Mouse (Mus musculus) c-Kit-positive CD71-positive TER-119-negative erythroid progenitor cells, embryonic 14.5 days (primary cell): ENCODE measurements around the gene Luzp1.
A peak's percentile ranks its signal among the peaks of the same experiment; 100 is the strongest.

Experiments
- DNase-seq: peaks from one replicate; pipeline ENCODE4 v3.0.0-alpha.2; 2013; ENCODE audit warnings: low read depth

Gene Luzp1

DNA sequence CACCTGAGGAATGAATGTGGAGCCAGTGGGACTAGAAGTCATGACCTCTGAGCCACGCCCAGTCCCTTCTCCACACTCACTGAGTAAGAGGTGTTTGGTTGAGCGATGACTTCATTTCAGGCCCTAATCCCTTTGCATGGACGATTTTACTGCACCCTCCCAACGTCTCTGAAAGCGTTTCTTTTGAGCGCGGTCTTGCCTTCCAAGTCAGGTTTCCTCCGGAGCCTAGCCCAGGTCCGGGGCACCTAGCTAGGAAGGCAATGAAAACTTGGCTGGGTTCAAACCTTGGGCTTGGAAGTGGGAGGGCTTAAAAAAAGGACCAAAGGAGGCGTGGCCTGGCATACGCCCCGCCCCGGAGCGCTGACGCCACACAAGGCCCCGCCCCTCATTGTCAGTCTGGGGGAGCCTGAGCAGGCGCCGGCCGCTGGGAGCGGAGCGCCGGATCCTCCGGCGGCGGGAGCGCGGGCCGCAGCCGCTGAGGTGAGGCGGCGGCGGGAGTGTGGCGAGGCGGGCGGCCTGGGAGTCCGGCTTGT lies at the start of gene Luzp1:
Gene Luzp1, plus strand, starts transcription at position 391 of the 533 bp plus-strand sequence.
- peak; percentile 80 for DNase-seq

DNA sequence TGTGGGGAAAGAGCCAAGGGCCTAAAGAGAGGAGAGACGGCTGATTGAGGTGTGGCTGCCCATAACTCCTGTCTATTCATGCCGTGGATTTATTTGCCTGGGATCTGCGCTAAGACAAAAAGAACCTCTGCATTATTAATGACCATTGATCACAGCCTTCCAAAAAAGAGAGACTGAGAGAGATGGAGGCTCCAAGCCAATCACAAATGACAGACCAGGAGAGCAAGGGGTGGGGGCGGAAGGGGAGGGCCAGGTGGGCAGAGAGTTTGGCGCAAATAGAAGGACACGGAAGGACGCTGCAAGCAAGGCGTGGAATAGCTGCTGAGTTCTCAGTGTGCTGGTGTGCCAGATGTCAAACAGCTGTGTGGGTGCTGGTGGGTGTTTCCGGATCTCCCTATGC lies 46.3 kb upstream of the Luzp1 start, which contains the start of gene Htr1d:
Gene Htr1d, plus strand, starts transcription at position 301 of the 400 bp plus-strand sequence.
- no peak for DNase-seq

DNA sequence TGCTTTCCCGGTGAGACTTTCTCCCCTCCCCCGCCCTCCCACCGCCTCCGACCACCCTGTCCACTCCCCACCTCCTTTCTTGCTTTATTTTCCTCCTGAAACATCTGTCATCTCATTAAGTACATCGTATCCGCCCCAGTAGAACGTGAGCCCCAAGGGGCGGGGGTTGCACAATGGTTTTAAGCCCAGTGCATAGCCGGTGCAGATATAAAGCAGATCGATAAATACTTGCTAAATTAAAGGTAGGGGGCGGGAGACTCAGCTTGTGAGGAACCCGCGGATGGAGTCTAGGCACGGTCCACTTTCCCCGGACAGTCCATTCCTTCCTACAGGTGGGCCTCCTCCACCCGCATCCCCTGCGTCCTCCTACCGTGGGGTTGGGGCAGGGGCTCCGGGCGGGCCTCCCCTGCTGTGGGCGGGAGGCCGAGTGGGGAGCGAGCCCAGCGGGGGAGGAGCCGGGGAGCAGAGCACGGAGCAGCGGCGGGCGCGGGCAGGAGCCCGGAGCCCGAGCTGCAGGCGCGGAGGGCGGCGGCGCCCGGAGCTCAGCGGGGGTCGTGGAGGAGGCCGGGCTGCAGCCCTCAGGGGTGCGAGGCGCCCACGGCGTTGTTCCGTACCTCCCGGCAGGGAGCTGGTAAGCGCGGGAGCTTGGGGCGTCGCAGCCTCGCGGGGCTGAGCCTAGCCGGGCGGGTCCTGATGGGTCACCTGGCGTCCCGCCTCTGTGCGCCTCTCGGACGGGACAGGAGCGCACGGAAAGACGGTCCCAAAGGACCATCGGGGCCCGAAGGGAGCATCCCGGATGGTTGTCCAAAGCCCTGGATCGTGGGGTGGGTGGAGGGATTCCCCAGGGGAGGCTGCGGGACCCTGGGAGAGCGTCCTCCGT lies 45.2 kb upstream of the Luzp1 start:
- no peak for DNase-seq

DNA sequence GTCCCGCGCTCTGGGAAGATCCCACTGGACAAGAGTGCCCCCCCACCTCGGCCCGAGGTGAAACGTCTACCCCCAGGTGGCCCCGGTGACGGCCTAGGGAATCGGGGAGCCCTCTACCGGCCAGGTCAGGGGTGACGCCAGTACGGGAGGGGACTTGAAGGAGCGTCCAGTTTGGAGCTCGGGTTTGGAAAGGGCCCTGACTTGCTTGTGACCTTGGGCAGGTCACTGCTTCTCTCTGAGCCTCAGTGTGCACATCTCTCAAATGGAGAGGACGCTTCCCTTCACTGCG lies 44.6 kb upstream of the Luzp1 start:
- no peak for DNase-seq

DNA sequence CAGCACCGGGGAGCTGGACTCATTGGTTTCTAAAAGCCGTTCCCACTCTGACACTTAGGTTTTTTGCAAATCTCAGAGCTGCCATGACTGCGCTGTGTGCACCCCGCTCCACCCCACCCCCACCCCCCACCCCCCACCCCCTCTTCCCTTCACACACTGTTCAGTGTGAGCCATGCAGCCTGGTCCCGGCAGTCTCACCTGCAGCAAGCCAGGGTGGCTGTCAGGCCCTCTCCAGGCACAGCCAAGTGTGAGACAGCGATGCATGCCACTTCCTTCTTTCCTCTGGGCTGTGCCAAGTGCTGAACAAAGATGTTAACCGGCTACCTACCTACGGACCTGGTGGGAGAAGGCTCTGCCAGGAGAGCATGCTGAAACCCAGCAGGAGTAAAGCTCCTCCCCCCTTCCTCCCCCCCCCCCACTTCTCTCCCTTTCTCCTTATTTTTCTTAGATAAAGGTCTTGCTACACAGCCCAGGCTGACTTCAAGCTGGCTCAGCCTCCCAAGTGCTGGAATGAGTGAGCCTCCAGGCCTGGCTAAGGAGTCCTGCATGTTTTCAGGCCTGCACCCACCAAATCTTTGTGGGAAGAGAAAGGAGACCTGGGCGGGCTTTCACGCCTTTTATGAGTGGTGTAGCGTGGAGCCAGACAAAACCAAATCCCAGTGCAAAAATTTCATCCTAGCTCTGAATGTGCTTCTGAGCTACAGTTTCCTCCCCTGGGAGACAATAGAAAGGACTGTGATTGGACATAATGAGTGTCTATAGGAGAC lies 38.8 kb upstream of the Luzp1 start:
- DNase-seq = no peak

DNA sequence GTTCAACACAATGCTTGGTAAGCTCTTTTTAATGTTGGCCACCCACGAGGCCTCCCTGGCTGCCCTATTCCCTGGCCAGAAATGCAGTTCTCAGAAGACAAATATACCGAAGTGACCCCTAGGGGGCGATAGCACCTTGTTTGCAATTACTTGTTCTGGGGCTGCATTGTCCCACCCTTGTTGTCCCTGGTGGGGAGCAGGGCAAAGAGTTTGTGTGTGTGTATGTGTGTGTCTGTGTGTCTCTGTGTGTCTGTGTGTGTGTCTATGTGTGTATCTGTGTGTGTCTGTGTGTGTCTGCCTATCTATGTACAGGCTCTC lies 38.2 kb upstream of the Luzp1 start:
- peak; percentile 64 for DNase-seq

DNA sequence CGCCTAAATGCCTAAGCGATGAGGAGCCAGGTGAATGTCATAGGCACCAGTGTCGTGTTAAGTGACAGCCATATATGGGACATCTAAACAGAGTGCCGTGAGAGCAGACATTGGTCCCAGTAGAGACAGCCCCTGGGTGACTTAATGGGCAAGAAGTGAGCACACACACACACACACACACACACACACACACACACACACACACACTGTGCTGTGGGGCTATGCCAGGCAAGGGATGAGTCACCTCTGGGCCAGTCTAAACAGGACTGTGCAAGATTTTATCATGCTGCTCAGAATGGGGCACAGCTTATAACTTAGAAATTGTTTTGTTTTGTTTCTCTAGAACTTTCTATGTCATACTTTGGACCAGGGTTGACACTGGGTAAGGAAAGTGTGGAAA lies 35.5 kb upstream of the Luzp1 start:
- DNase-seq = no peak

DNA sequence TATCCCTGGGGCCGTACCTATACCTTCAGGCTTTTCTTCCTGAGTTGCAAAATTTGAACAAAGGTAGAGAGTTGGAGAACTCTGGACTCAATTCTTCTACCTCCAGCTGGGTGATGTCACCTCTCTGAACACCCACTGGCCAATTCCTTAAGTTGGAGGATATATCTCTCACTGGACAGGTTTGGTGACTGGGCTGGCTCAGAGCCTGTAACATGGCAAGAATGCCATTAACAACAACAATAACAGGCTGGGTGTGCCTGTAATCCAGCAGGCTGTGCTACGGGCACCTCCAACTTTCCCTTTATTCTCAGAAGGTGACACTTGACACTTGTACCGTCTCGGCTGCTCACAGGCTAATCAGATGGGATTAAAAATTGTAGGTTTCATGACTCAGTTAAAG lies 30.5 kb upstream of the Luzp1 start:
- no peak for DNase-seq

DNA sequence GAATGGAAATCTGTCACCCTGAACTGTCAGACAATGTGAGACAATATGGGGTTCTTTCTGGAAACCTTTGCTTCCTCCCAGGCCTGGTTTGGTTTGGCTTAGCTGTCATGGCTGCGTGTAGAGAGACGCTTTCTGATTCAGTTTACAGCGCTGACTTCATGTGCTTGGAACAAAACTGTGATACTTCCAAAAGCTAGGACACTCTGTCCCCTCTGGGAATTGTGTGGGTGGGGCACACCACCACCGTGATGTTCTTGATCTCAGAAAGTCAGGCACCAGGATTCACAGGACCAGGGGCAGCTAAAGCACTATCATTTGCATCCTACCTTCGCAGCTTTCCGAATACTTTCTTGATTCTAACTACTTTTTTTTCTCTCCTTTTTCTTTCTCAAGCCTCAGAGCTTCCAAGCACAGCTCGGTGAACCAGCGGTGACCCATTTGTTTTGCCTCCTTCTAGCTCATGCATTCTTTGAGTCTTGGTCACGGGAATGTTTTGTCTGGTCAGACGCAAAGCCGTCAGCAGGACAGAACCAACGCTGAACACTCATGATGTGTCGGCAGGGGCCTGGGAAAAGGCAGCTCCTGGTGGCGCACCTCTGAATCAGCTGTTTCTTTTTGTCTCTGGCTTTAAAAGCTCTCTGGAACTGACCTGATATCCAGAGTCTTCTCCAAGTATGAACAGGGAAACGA lies 28.1 kb upstream of the Luzp1 start:
- no peak for DNase-seq

DNA sequence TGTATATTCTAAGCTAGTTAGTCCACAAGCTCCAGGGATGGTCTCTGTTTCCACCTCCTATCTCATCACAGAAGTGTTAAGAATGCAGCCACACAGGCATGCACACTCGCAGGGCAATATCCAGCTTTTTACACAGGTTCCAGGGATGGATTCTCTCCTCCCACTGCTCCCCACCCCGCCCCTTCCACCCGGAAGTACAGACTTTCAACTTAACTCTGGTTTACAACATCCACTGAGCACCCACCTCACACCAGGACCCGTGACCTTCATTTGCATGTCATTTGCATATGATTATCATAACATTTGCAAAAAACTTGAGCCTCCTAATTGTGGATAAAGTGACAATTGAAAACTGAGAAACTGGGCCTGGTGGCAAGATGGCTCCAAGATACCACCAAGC lies 25.0 kb upstream of the Luzp1 start:
- no peak for DNase-seq

DNA sequence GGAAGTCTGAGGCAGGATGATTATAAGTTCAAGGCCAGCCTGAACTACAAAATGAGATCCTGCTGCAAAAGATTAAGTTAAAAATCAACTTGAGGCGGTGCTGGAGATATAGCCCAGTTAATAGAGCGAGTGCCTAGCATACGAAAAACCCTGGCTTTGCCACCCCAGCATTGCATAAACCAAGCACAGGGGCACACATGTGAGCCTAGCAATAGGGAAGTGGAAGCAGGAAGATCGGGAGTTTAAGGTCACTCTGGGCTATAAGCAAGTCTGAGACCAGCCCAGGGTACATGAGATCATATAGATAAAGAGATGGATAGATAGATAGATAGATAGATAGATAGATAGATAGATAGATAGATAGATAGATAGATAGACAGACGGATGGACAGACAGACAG lies 19.8 kb upstream of the Luzp1 start:
- DNase-seq = no peak

DNA sequence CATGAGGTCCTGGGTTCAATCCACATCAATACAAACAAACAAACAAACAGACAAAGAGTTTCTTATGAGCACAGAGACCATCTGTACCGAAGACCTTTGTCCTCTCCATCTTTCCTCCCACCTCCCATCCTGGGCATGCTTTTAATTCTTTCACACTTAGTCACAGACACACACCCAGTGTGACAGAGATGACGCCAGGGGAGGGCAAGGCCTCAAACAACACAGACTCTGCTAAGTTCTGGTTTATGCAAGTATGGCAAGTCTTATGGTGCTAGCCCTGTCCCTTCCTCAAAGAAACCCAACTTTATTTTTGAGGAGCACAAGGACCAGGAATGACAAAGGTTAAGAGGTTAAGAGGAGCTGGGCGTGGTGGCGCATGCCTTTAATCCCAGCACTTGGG lies 19.3 kb upstream of the Luzp1 start:
- DNase-seq = no peak

DNA sequence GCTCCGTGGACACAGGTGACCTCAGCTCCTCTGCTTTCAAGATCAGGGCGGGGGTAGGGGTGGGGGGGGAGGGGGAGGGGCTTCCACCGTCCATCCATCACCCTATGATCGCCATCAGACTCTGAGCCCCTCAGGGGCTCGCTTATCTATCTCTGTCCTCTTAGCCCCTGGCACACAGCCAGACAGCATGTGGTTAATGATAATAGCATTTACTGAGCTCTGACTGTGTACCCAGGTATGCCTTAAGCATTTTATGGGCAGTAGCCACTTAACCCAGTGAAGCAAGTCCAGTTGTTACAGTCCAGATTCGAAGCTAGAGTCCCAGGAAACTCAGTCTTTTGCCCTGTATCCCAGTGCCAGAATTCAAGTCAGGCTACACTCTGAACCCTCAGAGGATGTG lies 18.0 kb upstream of the Luzp1 start:
- DNase-seq = no peak

DNA sequence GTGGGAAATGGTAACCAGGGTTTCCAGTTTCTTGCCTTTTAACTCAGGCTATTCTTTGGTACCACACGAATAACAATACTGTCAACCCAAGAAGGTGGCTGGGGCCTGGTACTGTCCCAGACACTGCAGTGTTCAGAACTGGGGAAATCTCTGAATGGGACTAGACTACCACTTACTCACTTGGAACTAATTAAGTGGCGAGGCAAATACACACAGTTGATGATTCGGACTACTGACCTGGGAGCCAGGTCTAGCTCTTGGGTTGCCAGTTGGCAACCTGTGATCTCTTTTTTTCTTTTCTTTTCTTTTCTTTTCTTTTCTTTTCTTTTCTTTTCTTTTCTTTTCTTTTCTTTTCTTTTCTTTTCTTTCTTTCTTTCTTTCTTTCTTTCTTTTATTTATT lies 17.3 kb upstream of the Luzp1 start:
- DNase-seq = no peak

DNA sequence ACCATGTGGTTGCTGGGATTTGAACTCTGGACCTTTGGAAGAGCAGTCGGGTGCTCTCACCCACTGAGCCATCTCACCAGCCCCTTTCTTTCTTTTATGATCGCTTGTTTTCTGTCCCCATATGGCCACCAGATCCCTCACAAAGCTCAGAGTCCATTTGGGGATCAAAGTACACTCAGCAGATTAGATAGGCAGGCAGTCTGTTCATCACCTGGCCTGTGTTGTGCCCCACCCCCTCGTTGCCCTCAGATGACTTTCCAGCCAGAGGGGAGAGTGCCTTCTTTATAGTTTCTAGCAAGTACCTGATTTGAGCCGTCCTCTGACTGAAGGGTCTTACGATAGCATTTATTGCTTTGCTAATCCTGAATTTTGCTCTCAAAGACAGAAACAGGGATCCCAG lies 16.8 kb upstream of the Luzp1 start:
- DNase-seq = no peak

DNA sequence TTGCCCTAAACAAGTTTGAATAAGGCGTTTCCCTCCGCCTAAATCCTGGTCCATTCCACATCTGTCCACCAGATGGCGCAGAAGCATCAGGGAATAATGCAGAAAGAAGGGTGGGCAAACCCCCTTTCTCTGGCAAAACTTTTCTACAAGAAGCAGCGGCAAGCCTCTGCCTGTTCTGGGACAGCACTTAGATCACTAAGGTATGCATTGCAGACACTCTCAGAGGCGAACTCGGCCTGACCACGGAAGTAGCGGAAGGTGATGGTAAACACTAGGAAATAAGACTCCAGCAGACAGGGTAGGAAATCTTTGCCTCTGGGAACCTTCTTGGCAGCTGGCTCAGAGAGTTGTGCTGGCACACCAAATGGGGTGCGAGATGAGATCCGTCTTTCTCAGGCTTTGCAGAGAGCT lies 14.7 kb upstream of the Luzp1 start:
- no peak for DNase-seq

DNA sequence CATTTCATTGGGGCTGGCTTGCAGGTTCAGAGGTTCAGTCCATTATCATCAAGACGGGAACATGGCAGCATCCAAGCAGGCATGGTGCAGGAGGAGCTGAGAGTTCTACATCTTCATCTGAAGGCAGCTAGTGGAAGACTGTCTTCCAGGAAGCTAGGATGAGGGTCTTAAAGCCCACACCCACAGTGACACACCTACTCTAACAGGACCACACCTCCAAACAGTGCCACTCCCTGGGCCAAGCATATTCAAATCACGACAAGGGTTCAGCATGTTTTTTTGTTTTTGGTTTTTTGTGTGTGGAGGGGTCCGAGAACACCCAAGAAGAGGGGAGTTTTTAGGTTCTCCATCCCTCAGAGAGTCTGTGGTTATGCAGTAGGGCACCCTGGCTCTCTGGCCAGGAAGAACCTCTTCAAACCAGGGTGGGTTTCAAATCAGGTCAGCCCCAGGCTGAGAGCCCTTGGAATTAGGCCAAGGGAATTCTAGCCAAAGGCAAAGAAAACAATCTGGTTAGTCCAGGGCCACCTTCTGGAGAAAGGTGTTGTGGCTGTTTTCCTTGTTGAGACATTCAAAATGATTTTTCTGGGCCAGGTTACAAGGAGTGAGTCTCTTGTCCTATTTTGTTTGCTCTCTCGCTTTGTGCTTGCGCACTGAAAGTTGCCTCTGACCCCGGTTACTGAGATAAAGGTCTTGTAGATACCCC lies 12.9 kb upstream of the Luzp1 start:
- no peak for DNase-seq

DNA sequence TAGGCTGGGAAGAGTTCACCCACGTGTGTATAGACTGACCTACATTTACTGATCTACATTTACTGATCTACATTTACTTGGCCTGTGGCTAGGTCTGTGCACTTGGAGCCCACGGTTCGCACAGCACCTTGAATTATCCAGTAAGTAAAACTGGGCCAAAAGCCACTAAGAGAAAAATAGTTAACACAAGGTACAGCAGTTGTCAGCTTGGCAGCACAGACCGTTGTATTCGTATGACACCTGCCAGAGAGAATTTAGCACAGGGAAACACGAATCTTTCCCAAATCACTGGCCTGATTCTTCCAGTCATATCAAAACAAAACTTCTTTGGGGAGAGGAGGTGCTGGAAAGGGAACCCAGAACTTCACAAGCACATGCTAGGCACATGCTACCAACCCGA lies 11.3 kb upstream of the Luzp1 start:
- no peak for DNase-seq

DNA sequence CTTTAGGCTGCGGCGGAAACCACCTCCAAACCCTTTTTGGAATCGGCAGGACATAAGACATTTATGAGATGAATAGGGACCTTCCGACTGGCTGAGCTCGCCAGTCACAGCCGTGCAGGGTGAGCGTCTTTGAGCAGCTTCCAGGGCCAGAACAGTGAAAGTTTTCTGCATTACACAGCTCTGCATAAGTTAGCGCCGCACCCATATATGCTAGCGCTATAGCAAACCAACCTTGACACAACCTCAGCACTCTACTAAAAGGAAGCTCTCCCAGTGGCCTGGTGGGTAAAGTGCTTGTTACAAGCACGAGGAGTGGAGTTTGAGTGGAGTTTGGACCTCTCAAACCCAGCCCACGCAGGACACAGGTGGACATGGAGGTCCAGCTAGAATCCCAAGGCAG lies 10.4 kb upstream of the Luzp1 start:
- no peak for DNase-seq

DNA sequence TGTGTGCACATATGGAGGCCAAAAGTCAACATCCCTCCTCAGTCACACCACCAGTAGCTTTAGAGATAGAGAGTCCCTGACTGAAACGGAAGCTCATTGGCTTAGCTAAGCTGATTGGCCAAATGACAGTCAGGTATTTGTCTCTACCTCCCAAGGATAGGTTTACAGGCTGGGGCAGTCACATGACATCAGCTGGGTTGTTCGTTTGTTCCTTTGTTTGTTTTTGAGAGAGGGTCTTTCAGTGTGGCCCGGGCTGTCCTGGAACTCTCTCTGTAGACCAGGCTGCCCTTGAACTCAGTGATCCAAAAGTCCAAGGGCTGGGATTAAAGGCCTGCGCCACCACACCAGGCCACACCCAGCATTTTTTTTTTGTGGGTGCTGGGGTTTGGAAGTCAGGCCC lies 8.4 kb upstream of the Luzp1 start:
- DNase-seq = no peak

DNA sequence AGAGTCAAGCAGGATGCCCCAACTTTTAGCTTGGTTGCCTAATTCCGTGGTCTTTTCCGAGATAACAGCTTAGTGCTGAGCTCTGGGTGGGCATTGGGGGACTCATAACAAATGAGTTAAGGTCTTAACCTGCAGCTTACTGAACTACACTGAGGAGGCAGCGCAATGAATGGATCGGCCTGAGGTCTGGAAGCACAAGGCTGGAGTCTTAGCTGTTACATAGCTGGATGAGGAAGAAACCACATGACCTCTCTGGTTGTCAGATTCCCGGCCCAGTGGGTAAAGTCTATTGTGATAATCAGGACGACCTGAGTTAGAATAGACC lies 7.8 kb upstream of the Luzp1 start:
- no peak for DNase-seq

DNA sequence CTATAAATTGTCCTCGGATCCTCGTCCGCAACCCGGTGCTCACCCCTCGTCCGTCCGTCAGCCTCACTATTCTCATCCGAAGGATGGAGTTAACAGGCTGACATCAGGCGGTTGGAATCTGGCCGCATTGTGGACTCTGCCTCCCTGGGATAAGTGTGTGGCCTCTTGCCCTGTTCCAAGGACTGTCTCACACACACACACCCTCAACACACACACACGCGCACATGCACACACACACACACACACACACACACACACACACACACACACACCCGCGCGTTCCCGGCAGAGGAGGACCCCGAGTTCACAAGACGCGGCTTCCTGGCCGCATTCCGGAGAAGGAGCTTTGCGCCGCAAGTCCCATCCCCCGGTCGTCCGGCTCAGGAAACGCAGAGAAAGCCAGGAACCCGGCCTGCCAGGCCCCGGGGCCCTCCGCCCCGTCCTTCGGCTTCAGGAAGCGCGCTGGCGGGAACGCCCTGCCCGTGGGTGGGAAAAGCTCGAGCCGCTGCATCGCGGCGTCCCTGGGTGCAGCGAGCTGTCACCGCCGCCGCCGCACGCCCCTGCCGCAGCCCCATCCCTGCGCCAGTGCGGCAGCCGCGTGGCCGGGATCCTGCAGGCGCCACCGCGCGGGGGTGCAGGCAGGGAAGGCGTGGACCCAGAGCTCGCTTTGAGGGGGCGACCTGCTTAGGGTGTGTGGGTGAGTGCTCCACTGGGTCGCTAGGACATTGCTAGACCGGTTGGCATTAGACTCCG lies 7.3 kb upstream of the Luzp1 start, which contains the start of gene 6030445D17Rik:
Gene 6030445D17Rik, plus strand, starts transcription at position 165 of the 753 bp plus-strand sequence.
- no peak for DNase-seq
